Mouse (Mus musculus) left cerebral cortex, adult 2 months (tissue): Measurements from ENCODE around the gene Coq3. TPM values are rescaled to one million over a fixed set of nuclear protein-coding genes. Genes with fewer than 3 reads are reported as not detected.

Experiments
- DNase-seq, 2 experiments: peaks; one replicate each; pipeline ENCODE4 v3.0.0; 2021 to 2022; ENCODE audit warnings: low spot score in 2 of 2, mixed read lengths in 1 of 2; ENCODE audit errors: extremely low spot score in 1 of 2
- H3K27ac ChIP-seq: fragments of 200-600 bp; 2 replicates; pipeline ENCODE4 v1.8.1; 2022
- H3K4me3 ChIP-seq: fragments of 200-600 bp; 2 replicates; pipeline ENCODE4 v1.8.1; 2022
- CTCF ChIP-seq: fragments of 200-600 bp; IDR thresholded peaks from 2 replicates; pipeline ENCODE4 v1.8.1; 2022; ENCODE audit warnings: antibody characterized with exemption, mild to moderate bottlenecking, moderate library complexity
- intact Hi-C: fragments of 180-260 bp; cut with DNase I; formaldehyde crosslinking; loops from one replicate; pipeline ENCODE4 v1.15.1; 2025
- long read RNA-seq, 2 experiments: library from polyadenylated mRNA; stranded (forward); transcript quantifications; one replicate each; pipeline ENCODE4 v2.0.0; 2021; ENCODE audit warnings: borderline mapping rate in 2 of 2
- total RNA-seq, 2 experiments: library from RNA; stranded (reverse); gene quantifications; 2 replicates each; pipeline ENCODE4 v1.2.3; 2021

Coq3 gene
- total RNA-seq = 10 to 100 TPM; 10.8 to 12.8 TPM
- long read RNA-seq, experiment 1, transcript Coq3-201 (7 exons, 2,651 nt) = major isoform, 15 of 25 reads
- long read RNA-seq, experiment 1, partial matches to known transcripts = 0 of 25 reads
- long read RNA-seq, experiment 1, other reads (novel, unspliced or antisense) = 10 of 25 reads
- long read RNA-seq, experiment 2, transcript Coq3-201 (7 exons, 2,651 nt) = major isoform, 8 of 10 reads
- long read RNA-seq, experiment 2, partial matches to known transcripts = 0 of 10 reads
- long read RNA-seq, experiment 2, other reads (novel, unspliced or antisense) = 2 of 10 reads

DNA sequence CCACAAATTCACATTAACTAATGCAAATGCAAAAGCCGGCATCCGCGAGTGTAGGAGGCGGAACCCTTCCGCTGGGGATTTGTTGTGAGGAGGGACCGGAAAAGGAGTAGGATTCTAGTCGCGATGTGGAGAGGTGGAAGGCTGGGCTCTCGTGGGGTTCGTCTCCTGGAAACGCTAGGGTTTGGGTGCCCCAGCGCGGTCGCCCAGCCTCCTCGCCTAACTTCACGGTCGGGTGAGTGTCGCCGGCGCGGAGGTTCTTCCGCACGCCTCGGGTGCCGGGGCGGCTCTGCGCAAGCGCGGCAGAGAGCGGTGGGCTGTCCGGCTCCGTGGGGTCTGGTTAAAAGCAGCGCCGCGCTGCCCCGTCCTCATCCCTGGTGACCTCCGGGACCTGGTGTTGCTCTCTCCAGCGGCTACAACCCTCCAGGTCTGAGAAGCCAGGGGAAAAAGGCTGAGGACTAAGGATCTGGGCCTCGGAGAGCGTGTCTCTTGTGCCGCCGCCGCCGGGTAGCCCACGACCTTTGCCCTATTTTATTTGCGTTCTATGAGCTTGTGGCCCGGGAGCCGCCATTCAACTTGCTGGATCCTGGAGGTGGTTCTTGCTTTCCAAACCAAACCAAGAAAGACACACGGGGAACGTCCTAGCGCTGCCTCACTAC lies at the start of gene Coq3:
Coq3 (plus strand) TSS at position 109 of the 656 bp plus-strand sequence.
- TF ChIP-seq CTCF = no peak
- intact Hi-C loops = loop anchor here (2.0 to 5.0 kb wide), 4 partner anchors 27 to 113 kb away; no protein-coding TSS in a partner anchor
- DNase-seq = peak; percentile 86 to 88
- peak within 1 kb of the TSS; percentile 90 for H3K27ac ChIP-seq
- peak within 1 kb of the TSS; percentile 69 for H3K4me3 ChIP-seq

GRCm38 (mm10) chr4:21832844-21833243 lies 46.6 kb upstream of the Coq3 start:
- intact Hi-C loops = no loop called here
- Histone ChIP-seq H3K27ac (no peak overlapping the region), H3K4me3 (no peak overlapping the region)
- no peak for DNase-seq
- TF ChIP-seq CTCF = no peak; the same call in 1 of the 2 replicates

DNA sequence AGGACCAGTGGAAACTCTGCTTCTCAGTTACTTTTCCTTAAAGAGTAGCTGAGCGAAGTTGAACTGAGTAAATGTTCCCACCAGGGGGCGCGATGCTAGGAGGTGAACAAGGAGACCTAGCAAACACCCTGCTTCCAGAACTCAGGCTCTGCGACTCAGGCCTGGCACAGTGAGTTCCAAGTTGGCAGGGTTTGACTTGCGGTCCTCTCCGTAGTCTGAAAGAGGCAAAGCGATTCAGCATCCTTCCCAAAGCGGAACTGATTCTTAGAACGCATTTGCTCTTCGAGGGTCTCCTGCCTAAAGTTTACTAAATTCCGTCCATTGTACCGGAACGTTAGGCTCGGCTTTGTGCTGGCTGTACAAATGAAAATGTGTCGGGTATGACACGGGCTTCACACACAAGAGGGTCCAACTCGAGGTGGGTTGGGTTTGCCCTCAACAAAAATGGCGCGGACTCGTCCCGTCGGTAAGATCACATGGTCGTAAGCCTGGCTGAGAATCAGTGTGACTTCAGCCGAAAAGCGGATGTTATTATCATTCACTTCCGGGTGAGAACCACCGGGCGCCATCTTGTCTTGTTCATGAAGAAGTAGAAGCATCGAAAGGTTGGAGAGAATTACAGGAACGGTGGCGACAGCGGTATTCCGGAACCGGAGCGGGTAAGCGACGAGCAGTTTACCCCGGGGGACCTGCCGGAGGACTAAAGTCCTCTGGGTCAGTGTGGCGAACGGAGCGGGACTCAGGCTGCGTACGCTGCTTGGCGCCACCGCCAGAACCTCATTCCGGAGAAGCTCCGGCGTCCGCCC lies 31.8 kb upstream of the Coq3 start, which contains the start of gene Pnisr:
Pnisr (plus strand) TSS at position 103 of the 806 bp plus-strand sequence.
- TF ChIP-seq CTCF = peak; percentile 92
- Histone ChIP-seq H3K27ac (peak within 1 kb of the TSS; percentile 97), H3K4me3 (peak within 1 kb of the TSS; percentile 100)
- DNase-seq = peak; percentile 90 to 91
- intact Hi-C loops = loop anchor here (10.0 kb wide), 2 partner anchors 107 to 147 kb away; no protein-coding TSS in a partner anchor

- peak overlapping the region; percentile 97 for H3K27ac ChIP-seq
- DNase-seq = peak; percentile 89 to 90
- intact Hi-C loops = loop anchor here (10.0 kb wide), 2 partner anchors 107 to 147 kb away; no protein-coding TSS in a partner anchor
- TF ChIP-seq CTCF = no peak
- peak overlapping the region; percentile 100 for H3K4me3 ChIP-seq
These were observed 31.2 kb upstream of the Coq3 start for GRCm38 (mm10) chr4:21848287-21848630.

GRCm38 (mm10) chr4:21857481-21857880 lies 22.0 kb upstream of the Coq3 start:
- intact Hi-C loops = loop anchor here (2.0 kb wide), 1 partner anchor 15 kb away; no protein-coding TSS in a partner anchor
- no peak for TF ChIP-seq CTCF
- no peak overlapping the region for H3K4me3 ChIP-seq
- no peak for DNase-seq
- H3K27ac ChIP-seq = no peak overlapping the region

DNA sequence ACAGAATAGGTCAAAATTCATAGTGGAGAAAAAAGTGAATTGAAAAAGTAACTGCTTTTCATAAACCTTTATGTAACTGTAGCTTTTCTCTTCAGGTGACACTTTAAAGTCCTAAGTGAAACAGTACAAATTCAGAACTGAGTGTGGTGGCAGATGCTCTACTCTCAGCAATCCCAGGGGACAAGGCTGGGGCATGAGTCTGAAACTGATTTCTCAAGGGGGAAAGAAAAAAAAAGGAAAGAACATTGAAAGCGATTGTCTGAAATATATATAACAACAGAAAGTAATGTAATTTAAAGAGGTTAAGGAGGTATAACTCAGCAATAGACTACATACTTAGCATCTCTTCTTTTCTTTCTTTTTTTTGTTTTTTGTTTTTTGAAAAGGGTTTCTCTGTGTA lies 14.2 kb upstream of the Coq3 start:
- no peak for TF ChIP-seq CTCF
- intact Hi-C loops = no loop called here

DNA sequence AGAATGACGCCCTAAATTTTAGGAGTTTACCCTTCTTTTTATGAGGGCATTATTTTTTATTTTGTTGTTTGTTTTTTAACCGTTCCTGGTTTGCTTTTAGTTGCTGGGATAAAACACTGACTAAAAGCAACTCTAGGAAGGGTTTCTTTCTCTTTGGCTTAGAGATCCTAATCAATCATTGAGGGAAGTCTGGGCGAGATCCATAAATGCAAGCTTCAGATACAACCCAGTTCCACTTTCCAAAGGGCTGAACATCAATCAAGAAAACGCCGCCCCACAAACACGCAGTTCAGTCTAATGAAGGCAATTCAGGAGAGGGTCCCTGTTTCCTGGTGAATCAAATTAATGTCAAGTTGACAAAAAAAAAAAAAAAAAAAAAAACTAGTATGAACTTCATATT lies 697 bp upstream of the Coq3 start:
- intact Hi-C loops = loop anchor here (2.0 to 5.0 kb wide), 4 partner anchors 26 to 114 kb away; no protein-coding TSS in a partner anchor
- no peak for TF ChIP-seq CTCF
- Histone ChIP-seq H3K4me3 (peak overlapping the region; percentile 69), H3K27ac (no peak overlapping the region)
- DNase-seq = no peak

More for the DNA sequence above, 14.2 kb upstream of the Coq3 start:
- Histone ChIP-seq H3K4me3 (no peak overlapping the region), H3K27ac (no peak overlapping the region)
- DNase-seq = no peak

DNA sequence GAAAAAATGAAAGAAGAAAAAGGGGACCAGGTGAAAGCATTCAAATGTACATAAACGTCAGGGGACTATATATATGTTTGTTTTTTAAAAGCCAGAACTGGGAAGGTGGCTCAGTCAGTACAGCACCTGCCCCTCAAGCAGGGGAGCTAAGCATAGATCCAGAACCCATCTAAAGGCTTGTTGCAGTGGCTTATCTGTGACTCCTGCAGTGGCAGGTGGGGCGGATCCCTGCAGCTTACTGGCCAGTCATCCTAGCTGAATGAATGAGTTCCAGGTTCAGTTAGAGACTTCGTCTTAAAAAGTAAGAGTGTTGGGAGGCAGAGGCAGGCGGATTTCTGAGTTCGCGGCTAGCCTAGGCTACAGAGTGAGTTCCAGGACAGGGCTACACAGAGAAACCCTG lies 3.3 kb downstream of the Coq3 start:
- TF ChIP-seq CTCF = no peak
- intact Hi-C loops = no loop called here
- DNase-seq = no peak
- H3K27ac ChIP-seq = no peak overlapping the region
- H3K4me3 ChIP-seq = no peak overlapping the region

GRCm38 (mm10) chr4:21885831-21886230 lies 6.4 kb downstream of the Coq3 start:
- DNase-seq = no peak
- H3K4me3 ChIP-seq = no peak overlapping the region
- H3K27ac ChIP-seq = no peak overlapping the region
- intact Hi-C loops = no loop called here
- TF ChIP-seq CTCF = no peak

- Histone ChIP-seq H3K27ac (peak within 1 kb of the TSS; percentile 85), H3K4me3 (peak within 1 kb of the TSS; percentile 78)
- intact Hi-C loops = loop anchor here (5.0 kb wide), 1 partner anchor 61 kb away; no protein-coding TSS in a partner anchor
- peak; percentile 63 to 71 for DNase-seq
- no peak for TF ChIP-seq CTCF
These were observed 51.7 kb downstream of the Coq3 start, which contains the start of gene Faxc for GRCm38 (mm10) chr4:21930971-21931771. Gene Faxc (plus strand): TSS chr4:21931329.
